Mouse (Mus musculus) embryo, embryonic 11 days (tissue): ENCODE data around the gene Ano7.

Experiments
- DNase-seq: peaks from one replicate; pipeline ENCODE4 v3.0.0-alpha.2; 2015

Gene Ano7

GRCm38 (mm10) chr1:93373665-93374064, at the start of gene Ano7:
Ano7 (plus strand) TSS chr1:93373930.
- no peak for DNase-seq

GRCm38 (mm10) chr1:93323973-93324372, 49.8 kb upstream of the Ano7 start:
- no peak for DNase-seq

GRCm38 (mm10) chr1:93326446-93326845, 47.3 kb upstream of the Ano7 start:
- no peak for DNase-seq

GRCm38 (mm10) chr1:93334621-93335020, 39.1 kb upstream of the Ano7 start:
- no peak for DNase-seq

- DNase-seq = peak; percentile 97
Observed at GRCm38 (mm10) chr1:93342648-93343503, 30.9 kb upstream of the Ano7 start, which contains the start of the genes Ppp1r7 and Pask. Ppp1r7 (plus strand) TSS chr1:93342854. Pask (minus strand) TSS chr1:93343482.

- DNase-seq = peak; percentile 98
Observed at GRCm38 (mm10) chr1:93343504-93344047, 30.2 kb upstream of the Ano7 start.

- DNase-seq = no peak
Observed at GRCm38 (mm10) chr1:93347176-93347575, 26.6 kb upstream of the Ano7 start.

- no peak for DNase-seq
Observed at GRCm38 (mm10) chr1:93349701-93350100, 24.0 kb upstream of the Ano7 start.

- no peak for DNase-seq
Observed at GRCm38 (mm10) chr1:93352724-93353123, 21.0 kb upstream of the Ano7 start.

- no peak for DNase-seq
Observed at GRCm38 (mm10) chr1:93362661-93363060, 11.1 kb upstream of the Ano7 start.

GRCm38 (mm10) chr1:93365641-93366040, 8.1 kb upstream of the Ano7 start:
- DNase-seq = no peak

- DNase-seq = no peak
Observed at GRCm38 (mm10) chr1:93377307-93377706, 3.6 kb downstream of the Ano7 start.

GRCm38 (mm10) chr1:93379117-93379516, 5.4 kb downstream of the Ano7 start:
- no peak for DNase-seq

- DNase-seq = no peak
Observed at GRCm38 (mm10) chr1:93387198-93387597, 13.5 kb downstream of the Ano7 start.

- DNase-seq = no peak
Observed at GRCm38 (mm10) chr1:93388906-93389305, 15.2 kb downstream of the Ano7 start.

- peak; percentile 47 for DNase-seq
Observed at GRCm38 (mm10) chr1:93401191-93402052, 27.7 kb downstream of the Ano7 start.

GRCm38 (mm10) chr1:93403403-93403802, 29.7 kb downstream of the Ano7 start:
- no peak for DNase-seq

- no peak for DNase-seq
Observed at GRCm38 (mm10) chr1:93432087-93432486, 58.4 kb downstream of the Ano7 start.

- DNase-seq = no peak
Observed at GRCm38 (mm10) chr1:93439321-93439720, 65.6 kb downstream of the Ano7 start.

GRCm38 (mm10) chr1:93444405-93445110, 70.8 kb downstream of the Ano7 start:
- DNase-seq = peak; percentile 82

GRCm38 (mm10) chr1:93445111-93445821, 71.5 kb downstream of the Ano7 start:
- DNase-seq = peak; percentile 90

GRCm38 (mm10) chr1:93445822-93446162, 72.1 kb downstream of the Ano7 start:
- no peak for DNase-seq
